Mouse (Mus musculus) heart, adult 2 months (tissue): ENCODE measurements around the gene Gm47189.
"Not testable (repeated sequence)": the region's sequence is repeated elsewhere in the genome, so short reads cannot be mapped to it uniquely, and the experiment has no call there.

Experiments
- EP300 ChIP-seq: fragments of 200-500 bp; IDR thresholded peaks from 2 replicates; pipeline ENCODE4 v1.6.1; 2011; ENCODE audit warnings: low read depth, low read length, control low read depth; ENCODE audit not compliant: insufficient read depth
- POLR2A ChIP-seq: fragments of 200-500 bp; IDR thresholded peaks from 2 replicates; pipeline ENCODE4 v1.6.1; 2011; ENCODE audit warnings: mild to moderate bottlenecking, low read depth, low read length, control low read depth; ENCODE audit not compliant: insufficient read depth

DNA sequence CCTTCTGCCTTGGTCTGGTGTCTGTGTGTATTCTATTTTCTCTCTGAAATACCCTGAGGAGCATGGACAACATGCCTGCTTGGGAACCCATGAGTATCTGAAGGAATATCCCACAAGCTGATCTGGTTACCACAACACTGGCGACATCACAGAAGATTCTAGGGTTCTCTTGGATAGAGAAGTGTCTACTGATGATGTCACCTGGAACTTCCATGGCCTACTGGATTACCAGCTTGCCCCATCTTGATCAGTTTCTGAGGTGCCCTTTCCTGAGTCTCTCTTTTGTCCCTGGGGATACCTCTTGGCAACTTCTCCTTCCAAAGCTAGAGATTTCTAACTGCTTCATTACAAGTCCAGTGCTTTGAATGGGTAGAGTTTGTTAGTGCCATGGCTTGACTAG is 21.7 kb downstream of the Gm47189 start, which contains the start of gene Gm7929:
- not testable (repeated sequence) for TF ChIP-seq EP300, POLR2A
